Mouse (Mus musculus) lung, postnatal 0 days (tissue): Measurements from ENCODE around the gene Cavin4.

Source experiments
- CTCF ChIP-seq: IDR thresholded peaks from 2 replicates; pipeline ENCODE4 v1.5.1; 2016; ENCODE audit warnings: antibody characterized with exemption, mild to moderate bottlenecking
- EP300 ChIP-seq: IDR thresholded peaks from 2 replicates; pipeline ENCODE4 v1.6.1; 2016; ENCODE audit warnings: antibody characterized with exemption, mild to moderate bottlenecking, control low read depth

GRCm38 (mm10) chr4:48678793-48679192, 15.5 kb downstream of the Cavin4 start:
- TF ChIP-seq CTCF (no peak), EP300 (no peak)
